Mouse (Mus musculus) heart, adult 2 months (tissue): ENCODE measurements around the gene Megf6.

Experiments used
- CTCF ChIP-seq: fragments of 200-600 bp; IDR thresholded peaks from 2 replicates; pipeline ENCODE4 v1.8.1; 2022; ENCODE audit warnings: antibody characterized with exemption, mild to moderate bottlenecking, moderate library complexity
- POLR2A ChIP-seq: fragments of 200-500 bp; IDR thresholded peaks from 2 replicates; pipeline ENCODE4 v1.6.1; 2011; ENCODE audit warnings: mild to moderate bottlenecking, low read depth, low read length, control low read depth; ENCODE audit not compliant: insufficient read depth

DNA sequence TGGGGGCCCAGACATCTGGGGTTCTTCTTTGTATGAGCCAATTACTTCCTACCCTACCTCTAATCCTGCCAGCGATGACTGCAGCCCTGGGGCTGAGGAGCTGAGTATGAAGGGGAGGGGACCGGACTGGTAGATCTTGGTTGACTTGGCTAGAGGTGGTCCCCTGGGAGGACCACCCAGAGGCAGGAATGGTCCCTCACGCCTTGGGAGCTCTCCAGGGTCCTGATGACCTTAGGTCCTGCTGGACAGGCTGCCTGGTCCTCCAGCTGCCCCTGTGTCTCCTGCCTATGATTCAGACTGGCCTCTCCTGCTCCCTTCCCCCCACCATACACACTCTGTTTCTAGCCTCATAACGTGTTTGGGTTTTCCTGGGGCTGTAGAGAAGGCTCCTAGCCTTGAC lies 91.5 kb downstream of the Megf6 start:
- TF ChIP-seq CTCF (no peak), POLR2A (no peak)
